Mouse (Mus musculus): Measurements from ENCODE around the gene Eea1.

- no peak for TF ChIP-seq ZNF384 (IDR thresholded peaks at IDR 0.05; ENCODE audit: low read depth, low read length)
- TF ChIP-seq ZC3H11A (IDR thresholded peaks at IDR 0.05; ENCODE audit: borderline replicate concordance, low read depth, low read length), result no peak
- no peak for TF ChIP-seq MAFK (IDR thresholded peaks at IDR 0.05; ENCODE audit: insufficient read depth, low read depth, low read length)
- TF ChIP-seq CHD2 (IDR thresholded peaks at IDR 0.05; ENCODE audit: low read depth, low read length), result no peak
- TF ChIP-seq HCFC1 (IDR thresholded peaks at IDR 0.05; ENCODE audit: borderline replicate concordance, insufficient read depth, low read length), result no peak
Observed at GRCm38 (mm10) chr10:96035951-96036350, 95.5 kb downstream of the Eea1 start.

Measured in ES-E14 (cell line).